Mouse (Mus musculus): ENCODE results near the gene Tmem234.

Tmem234 gene

GRCm38 (mm10) chr4:129672878-129673449 is 72.5 kb downstream of the Tmem234 start:
- no peak for DNase-seq
